Mouse (Mus musculus) layer of hippocampus, adult 2 months (tissue): ENCODE measurements around the gene Zfp385c. TPM values are rescaled to one million over a fixed set of nuclear protein-coding genes. Genes with fewer than 3 reads are reported as not detected.
A peak's percentile ranks its signal among the peaks of the same experiment; 100 is the strongest.

Experiments
- DNase-seq, 2 experiments: peaks; one replicate each; pipeline ENCODE4 v3.0.0; 2022; ENCODE audit warnings: low spot score in 2 of 2
- H3K27ac ChIP-seq: fragments of 200-600 bp; 2 replicates; pipeline ENCODE4 v1.8.1; 2022
- H3K4me3 ChIP-seq: fragments of 200-600 bp; 2 replicates; pipeline ENCODE4 v1.8.1; 2022; ENCODE audit warnings: mild to moderate bottlenecking
- CTCF ChIP-seq: fragments of 200-600 bp; conservative IDR thresholded peaks from 2 replicates; pipeline ENCODE4 v1.8.1; 2022; ENCODE audit warnings: antibody characterized with exemption, mild to moderate bottlenecking, moderate library complexity
- total RNA-seq, 2 experiments: library from RNA; stranded (reverse); gene quantifications; 2 replicates each; pipeline ENCODE4 v1.2.3; 2021

Gene Zfp385c
- total RNA-seq, 2 experiments from 2014 or later = 0.20 to 0.67 TPM

GRCm38 (mm10) chr11:100713174-100713573, 20.9 kb upstream of the Zfp385c start:
- no peak for TF ChIP-seq CTCF
- Histone ChIP-seq H3K4me3 (no peak overlapping the region), H3K27ac (peak overlapping the region; percentile 78; the same call in 1 of the 2 replicates)
- no peak for DNase-seq

- H3K4me3 ChIP-seq = peak within 1 kb of the TSS; percentile 76
- TF ChIP-seq CTCF = no peak
- peak within 1 kb of the TSS; percentile 92 for H3K27ac ChIP-seq
- peak; percentile 83 to 88 for DNase-seq
These were observed 19.7 kb upstream of the Zfp385c start, which contains the start of gene Kat2a for GRCm38 (mm10) chr11:100711783-100712615. Kat2a (minus strand) TSS chr11:100712465.

GRCm38 (mm10) chr11:100710977-100711376, 18.7 kb upstream of the Zfp385c start:
- H3K4me3 ChIP-seq = peak overlapping the region; percentile 76
- DNase-seq = no peak
- no peak for TF ChIP-seq CTCF

GRCm38 (mm10) chr11:100710528-100710927, 18.3 kb upstream of the Zfp385c start:
- H3K27ac ChIP-seq = no peak overlapping the region
- no peak for DNase-seq
- TF ChIP-seq CTCF = no peak
- no peak overlapping the region for H3K4me3 ChIP-seq

More at GRCm38 (mm10) chr11:100710977-100711376, 18.7 kb upstream of the Zfp385c start:
- H3K27ac ChIP-seq = no peak overlapping the region

GRCm38 (mm10) chr11:100709201-100709810, 17.1 kb upstream of the Zfp385c start:
- DNase-seq = no peak
- TF ChIP-seq CTCF = no peak
- H3K4me3 ChIP-seq = no peak overlapping the region

GRCm38 (mm10) chr11:100705095-100705747, 13.0 kb upstream of the Zfp385c start:
- Histone ChIP-seq H3K4me3 (no peak overlapping the region), H3K27ac (no peak overlapping the region)
- no peak for DNase-seq
- no peak for TF ChIP-seq CTCF

More at GRCm38 (mm10) chr11:100709201-100709810, 17.1 kb upstream of the Zfp385c start:
- H3K27ac ChIP-seq = no peak overlapping the region

- TF ChIP-seq CTCF = no peak
- DNase-seq = no peak
- no peak within 1 kb of the TSS for H3K4me3 ChIP-seq
- H3K27ac ChIP-seq = no peak within 1 kb of the TSS
These were observed 11.7 kb upstream of the Zfp385c start, which contains the start of gene Dhx58 for GRCm38 (mm10) chr11:100703851-100704531. Dhx58 (minus strand) TSS chr11:100704271.

GRCm38 (mm10) chr11:100703366-100703765, 11.1 kb upstream of the Zfp385c start:
- no peak for TF ChIP-seq CTCF
- DNase-seq = no peak
- no peak overlapping the region for H3K27ac ChIP-seq
- no peak overlapping the region for H3K4me3 ChIP-seq

GRCm38 (mm10) chr11:100702906-100703305, 10.7 kb upstream of the Zfp385c start:
- no peak for TF ChIP-seq CTCF
- H3K4me3 ChIP-seq = peak overlapping the region; percentile 40; the same call in 1 of the 2 replicates

GRCm38 (mm10) chr11:100702081-100702851, 10.0 kb upstream of the Zfp385c start:
- peak; percentile 98 for TF ChIP-seq CTCF
- no peak overlapping the region for H3K27ac ChIP-seq
- H3K4me3 ChIP-seq = peak overlapping the region; percentile 40; the same call in 1 of the 2 replicates
- peak; percentile 55 to 71 for DNase-seq

More at GRCm38 (mm10) chr11:100702906-100703305, 10.7 kb upstream of the Zfp385c start:
- DNase-seq = no peak
- H3K27ac ChIP-seq = no peak overlapping the region

GRCm38 (mm10) chr11:100701301-100701700, 9.0 kb upstream of the Zfp385c start:
- Histone ChIP-seq H3K4me3 (peak overlapping the region; percentile 3; the same call in 1 of the 2 replicates), H3K27ac (no peak overlapping the region)
- TF ChIP-seq CTCF = no peak
- no peak for DNase-seq

- no peak for TF ChIP-seq CTCF
- DNase-seq = no peak
- Histone ChIP-seq H3K4me3 (no peak overlapping the region), H3K27ac (no peak overlapping the region)
These were observed 8.5 kb upstream of the Zfp385c start for GRCm38 (mm10) chr11:100700710-100701109.
